Mouse (Mus musculus): ENCODE results near the gene Stard9.
A peak's percentile ranks its signal among the peaks of the same experiment; 100 is the strongest.

Stard9 gene

DNA sequence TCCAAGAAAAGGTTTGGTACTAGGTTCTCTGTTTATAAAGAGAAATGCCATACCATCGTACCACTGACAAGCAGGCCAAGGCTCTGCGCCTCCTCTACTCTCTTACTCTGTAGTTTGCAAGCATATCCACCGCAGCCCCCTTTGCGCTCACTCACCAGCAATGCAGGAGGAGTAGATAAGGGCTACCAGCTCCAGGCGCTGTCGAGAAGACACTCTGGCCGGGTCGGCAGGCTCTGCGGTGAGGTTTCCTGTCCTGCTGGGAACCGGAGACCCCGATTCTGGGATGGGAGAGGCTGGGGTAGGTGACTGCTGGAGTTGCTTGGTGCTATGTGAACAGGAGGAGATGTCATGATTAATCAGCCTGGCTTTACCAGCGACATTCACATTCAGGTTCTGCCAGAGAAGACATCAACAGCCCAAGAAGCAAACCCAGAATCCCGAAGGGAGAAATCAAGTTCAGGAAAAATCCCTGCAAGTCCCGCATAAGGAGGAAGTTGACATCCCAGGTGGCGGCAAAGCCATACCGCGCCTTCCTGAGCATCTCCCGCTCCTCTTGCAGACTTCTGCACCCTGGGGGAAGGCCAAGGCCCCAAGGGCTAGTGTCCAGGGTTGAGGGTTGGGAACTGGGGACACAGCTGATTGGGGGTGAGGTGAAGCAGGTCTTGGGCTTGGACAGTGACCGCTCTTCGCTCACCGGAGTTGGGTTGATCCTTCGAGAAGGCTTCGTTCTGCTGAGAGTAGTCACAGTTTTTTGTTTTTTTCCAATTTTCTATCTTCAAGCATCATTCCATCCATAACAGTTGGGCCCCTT, 101.1 kb downstream of the Stard9 start:
- Histone ChIP-seq H3K36me3 (ENCODE audit: control insufficient read depth, insufficient read depth, low read length, poor library complexity, severe bottlenecking) (peaks cover 2% of the 10 kb centered on the region; the same call in 1 of the 2 replicates), H3K27me3 (ENCODE audit: control insufficient read depth, insufficient read depth, low read length, poor library complexity, severe bottlenecking) (no peaks in the 10 kb centered on the region)
- DNase-seq (ENCODE audit: low read depth, low spot score): no peak

GRCm38 (mm10) chr2:120730639-120731166, 101.8 kb downstream of the Stard9 start:
- Histone ChIP-seq H3K36me3 (ENCODE audit: control insufficient read depth, insufficient read depth, low read length, poor library complexity, severe bottlenecking) (no peaks in the 10 kb centered on the region; the same call in 1 of the 2 replicates), H3K27me3 (ENCODE audit: control insufficient read depth, insufficient read depth, low read length, poor library complexity, severe bottlenecking) (no peaks in the 10 kb centered on the region)
- DNase-seq (ENCODE audit: low read depth, low spot score): peak; percentile 18

GRCm38 (mm10) chr2:120731167-120731862, 102.4 kb downstream of the Stard9 start:
- DNase-seq (ENCODE audit: low read depth, low spot score): peak; percentile 94
- Histone ChIP-seq H3K36me3 (ENCODE audit: control insufficient read depth, insufficient read depth, low read length, poor library complexity, severe bottlenecking) (no peaks in the 10 kb centered on the region; the same call in 1 of the 2 replicates), H3K27me3 (ENCODE audit: control insufficient read depth, insufficient read depth, low read length, poor library complexity, severe bottlenecking) (no peaks in the 10 kb centered on the region)

- no peaks in the 10 kb centered on the region for H3K27me3 ChIP-seq (ENCODE audit: control insufficient read depth, insufficient read depth, low read length, poor library complexity, severe bottlenecking)
- no peaks in the 10 kb centered on the region; the same call in 1 of the 2 replicates for H3K36me3 ChIP-seq (ENCODE audit: control insufficient read depth, insufficient read depth, low read length, poor library complexity, severe bottlenecking)
- no peak for DNase-seq (ENCODE audit: low read depth, low spot score)
Observed at GRCm38 (mm10) chr2:120731877-120732530, 103.1 kb downstream of the Stard9 start.

DNA sequence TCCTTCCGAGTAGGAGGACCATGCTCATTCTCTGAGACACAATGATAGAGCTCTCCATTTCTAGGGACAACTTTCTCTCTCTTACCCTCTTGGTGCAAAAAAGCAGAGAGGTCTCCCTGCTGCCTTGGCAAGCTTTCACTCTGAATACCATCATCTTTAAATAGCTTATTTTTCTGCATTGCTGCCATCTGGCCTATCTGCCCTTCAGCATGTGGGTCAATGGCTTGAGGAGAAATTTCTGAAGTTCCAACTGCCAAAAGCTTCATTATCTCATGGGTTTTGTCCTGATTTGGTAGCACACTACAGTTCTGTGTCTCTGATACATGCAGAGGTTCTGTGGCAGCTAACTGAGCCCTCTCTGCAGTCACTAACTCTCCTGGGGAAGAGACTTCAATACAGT, 116.6 kb downstream of the Stard9 start:
- no peaks in the 10 kb centered on the region for H3K27me3 ChIP-seq (ENCODE audit: control insufficient read depth, insufficient read depth, low read length, poor library complexity, severe bottlenecking)
- no peaks in the 10 kb centered on the region for H3K36me3 ChIP-seq (ENCODE audit: control insufficient read depth, insufficient read depth, low read length, poor library complexity, severe bottlenecking)
- no peak for DNase-seq (ENCODE audit: low read depth, low spot score)

GRCm38 (mm10) chr2:120748041-120748440, 119.1 kb downstream of the Stard9 start:
- no peaks in the 10 kb centered on the region for H3K27me3 ChIP-seq (ENCODE audit: control insufficient read depth, insufficient read depth, low read length, poor library complexity, severe bottlenecking)
- DNase-seq (ENCODE audit: low read depth, low spot score): no peak
- H3K36me3 ChIP-seq (ENCODE audit: control insufficient read depth, insufficient read depth, low read length, poor library complexity, severe bottlenecking): no peaks in the 10 kb centered on the region

DNA sequence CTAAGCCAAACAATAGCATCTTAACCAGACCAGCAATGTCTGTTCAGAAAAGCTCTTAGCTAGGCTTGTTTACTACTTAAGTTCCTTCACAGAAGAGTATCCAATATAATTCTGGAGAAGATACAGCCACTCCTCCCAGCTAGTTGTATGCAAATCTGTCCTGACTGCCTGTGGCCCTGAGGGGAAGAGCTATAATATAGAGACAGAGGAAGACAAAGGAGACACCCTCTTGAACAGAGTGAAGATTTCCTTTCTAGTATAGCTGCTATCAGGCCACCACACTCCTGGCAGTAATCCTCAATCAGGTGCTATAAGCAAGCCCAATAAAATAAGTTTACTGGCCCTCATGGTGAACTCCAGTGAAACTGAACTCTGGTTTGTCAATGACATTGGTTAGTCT, 133.0 kb downstream of the Stard9 start:
- DNase-seq (ENCODE audit: low read depth, low spot score): no peak
- no peaks in the 10 kb centered on the region for H3K27me3 ChIP-seq (ENCODE audit: control insufficient read depth, insufficient read depth, low read length, poor library complexity, severe bottlenecking)
- no peaks in the 10 kb centered on the region for H3K36me3 ChIP-seq (ENCODE audit: control insufficient read depth, insufficient read depth, low read length, poor library complexity, severe bottlenecking)

GRCm38 (mm10) chr2:120770265-120770935, 141.5 kb downstream of the Stard9 start:
- no peak for DNase-seq (ENCODE audit: low read depth, low spot score)

More at GRCm38 (mm10) chr2:120770265-120770935, 141.5 kb downstream of the Stard9 start:
- Histone ChIP-seq H3K27me3 (ENCODE audit: control insufficient read depth, insufficient read depth, low read length, poor library complexity, severe bottlenecking) (no peaks in the 10 kb centered on the region), H3K36me3 (ENCODE audit: control insufficient read depth, insufficient read depth, low read length, poor library complexity, severe bottlenecking) (no peaks in the 10 kb centered on the region)

All from splenic B cell, adult 2 months (primary cell).